Mouse (Mus musculus): Measurements from ENCODE around the gene Zfp612. TPM values are rescaled to one million over a fixed set of nuclear protein-coding genes. Genes with fewer than 3 reads are reported as not detected.

Zfp612 gene
- total and polyA plus RNA-seq, 2 experiments from 2014 or later = 13.6 to 19.6 TPM

DNA sequence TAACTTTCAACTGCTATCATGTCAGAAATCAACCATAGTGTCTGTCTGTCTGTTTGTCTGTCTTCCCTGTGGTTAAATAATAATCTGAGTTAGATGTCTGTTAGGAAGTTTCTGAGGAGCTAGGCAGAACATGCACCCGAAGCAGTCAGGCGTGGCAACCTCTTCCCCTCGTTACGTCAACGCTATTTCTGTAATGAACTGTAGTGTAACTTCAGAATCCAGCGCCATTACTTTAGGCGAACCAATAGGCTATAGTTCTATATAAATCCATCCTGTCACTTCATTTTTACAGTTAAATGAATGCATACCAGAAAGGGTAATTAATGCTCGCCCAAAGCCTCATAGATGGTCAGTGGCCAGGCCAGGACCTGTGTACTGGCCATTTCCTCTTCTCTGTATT lies 5.0 kb upstream of the Zfp612 start:
- no peaks in the 10 kb centered on the region for H3K36me3 ChIP-seq (ENCODE audit: insufficient read depth)
- no peaks in the 10 kb centered on the region; the same call in 1 of the 2 replicates for H3K27me3 ChIP-seq (ENCODE audit: insufficient read depth, low read length)
- 77% methylated on average over 8 of the region's 8 CpGs for WGBS
- H3K4me3 ChIP-seq (ENCODE audit: low read depth, low read length) = no peak overlapping the region
- H3K4me2 ChIP-seq (ENCODE audit: low read depth) = no peak overlapping the region
- ATAC-seq (no peak), DNase-seq (no peak)
- no peak overlapping the region for H3K27ac ChIP-seq (ENCODE audit: low read depth, low read length)
- TF ChIP-seq CTCF (IDR thresholded peaks at IDR 0.05; ENCODE audit: low read depth) = no peak
- H3K9me3 ChIP-seq (ENCODE audit: low read length) = no peaks in the 10 kb centered on the region
- H3K4me1 ChIP-seq (ENCODE audit: insufficient read depth) = no peaks in the 10 kb centered on the region
- H3K9ac ChIP-seq = no peak overlapping the region

DNA sequence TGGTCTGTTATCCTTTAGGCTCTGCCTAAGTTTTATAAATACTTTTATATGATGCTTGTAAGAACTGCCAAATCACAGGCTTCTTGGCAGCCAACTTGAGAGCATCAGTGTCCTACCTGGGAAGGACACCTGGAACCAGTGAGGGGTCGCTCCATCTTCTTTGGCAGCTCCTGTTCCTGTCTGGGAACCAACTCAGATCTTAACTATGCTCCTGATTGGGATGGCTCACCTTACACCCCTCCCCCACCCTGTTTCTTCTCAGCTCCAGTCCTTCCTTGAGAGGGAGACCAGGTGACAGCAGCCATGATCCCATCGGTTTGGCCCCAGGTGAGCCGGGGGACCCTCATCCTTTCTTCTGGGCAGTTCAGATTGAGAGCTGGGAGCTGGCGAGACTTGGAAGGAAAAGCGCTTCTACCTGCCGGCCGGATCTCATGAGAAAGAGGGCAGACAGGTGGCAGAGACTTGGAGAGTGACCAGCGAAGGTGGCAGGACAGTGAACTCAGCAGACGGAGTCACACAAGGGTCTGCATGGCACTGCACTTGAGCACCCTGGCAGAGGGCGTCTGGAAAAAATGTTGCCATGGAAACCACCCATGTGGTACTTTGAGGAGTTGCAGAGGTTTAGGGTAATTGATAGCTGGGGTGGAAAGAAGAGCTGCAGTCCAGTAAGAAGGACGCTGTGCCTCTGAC lies 3.0 kb downstream of the Zfp612 start:
- H3K9ac ChIP-seq = no peak overlapping the region
- peaks cover 5% of the 10 kb centered on the region; the same call in 1 of the 2 replicates for H3K9me3 ChIP-seq (ENCODE audit: low read length)
- no peak for TF ChIP-seq CTCF (IDR thresholded peaks at IDR 0.05; ENCODE audit: low read depth)
- H3K4me1 ChIP-seq (ENCODE audit: insufficient read depth) = peaks cover 8% of the 10 kb centered on the region; the same call in 1 of the 2 replicates
- no peak for DNase-seq
- H3K36me3 ChIP-seq (ENCODE audit: insufficient read depth) = peaks cover 51% of the 10 kb centered on the region
- no peak overlapping the region for H3K4me3 ChIP-seq (ENCODE audit: low read depth, low read length)
- H3K4me2 ChIP-seq (ENCODE audit: low read depth) = no peak overlapping the region
- 79% methylated on average over 11 of the region's 11 CpGs for WGBS
- ATAC-seq = no peak
- H3K27me3 ChIP-seq (ENCODE audit: insufficient read depth, low read length) = no peaks in the 10 kb centered on the region
- H3K27ac ChIP-seq (ENCODE audit: low read depth, low read length) = no peak overlapping the region

DNA sequence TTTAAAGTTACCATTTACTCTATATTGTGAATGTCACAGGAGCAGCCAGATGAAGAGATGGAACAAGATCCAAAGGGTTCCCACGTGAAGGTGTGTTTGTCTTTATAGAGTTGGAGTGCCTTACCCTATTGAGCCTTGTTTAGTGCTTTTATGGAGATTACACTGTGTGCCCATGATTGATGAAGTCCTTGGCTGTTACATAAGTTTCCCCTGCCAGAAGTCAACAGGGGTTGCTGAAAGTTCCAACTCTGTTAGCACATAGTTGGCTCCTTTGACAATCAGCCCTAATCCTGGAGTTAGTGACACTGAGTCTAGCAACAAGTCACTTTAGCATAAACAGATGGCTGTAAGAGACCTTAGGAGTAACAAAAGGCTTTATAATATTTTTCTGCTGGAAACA lies 12.3 kb downstream of the Zfp612 start:
- Histone ChIP-seq H3K4me2 (ENCODE audit: low read depth) (no peak overlapping the region), H3K9ac (no peak overlapping the region), H3K4me1 (ENCODE audit: insufficient read depth) (no peaks in the 10 kb centered on the region), H3K9me3 (ENCODE audit: low read length) (peaks cover 8% of the 10 kb centered on the region; the same call in 1 of the 2 replicates), H3K4me3 (ENCODE audit: low read depth, low read length) (no peak overlapping the region), H3K27ac (ENCODE audit: low read depth, low read length) (no peak overlapping the region), H3K36me3 (ENCODE audit: insufficient read depth) (peaks cover 35% of the 10 kb centered on the region), H3K27me3 (ENCODE audit: insufficient read depth, low read length) (no peaks in the 10 kb centered on the region)
- TF ChIP-seq CTCF (IDR thresholded peaks at IDR 0.05; ENCODE audit: low read depth) = no peak
- ATAC-seq (no peak), DNase-seq (peak; percentile 41)
- WGBS = 43% methylated on average over 1 of the region's 1 CpGs

DNA sequence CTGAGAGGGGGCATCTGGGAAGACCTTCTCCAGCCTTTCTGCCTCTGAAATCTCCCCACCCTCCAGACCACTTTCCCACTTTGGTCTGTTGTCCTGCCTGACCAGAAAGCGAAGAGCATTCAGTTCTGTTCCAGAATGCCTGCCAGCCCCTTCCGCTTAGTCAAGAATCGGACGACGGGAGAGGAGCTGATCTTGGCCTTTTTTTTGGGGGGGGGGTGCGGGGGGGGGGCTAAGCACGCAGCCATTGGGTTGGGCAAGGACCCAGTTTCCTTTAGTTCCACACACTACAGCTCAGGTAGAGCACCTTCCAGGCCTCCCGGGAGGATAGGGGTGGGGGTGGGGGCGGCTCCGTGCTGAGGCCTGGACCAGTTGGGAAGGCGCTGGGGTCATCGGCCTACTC lies 21.4 kb downstream of the Zfp612 start, which contains the start of gene Gm21964:
Gm21964 (plus strand) TSS at position 301 of the 400 bp plus-strand sequence.
- 88% methylated on average over 12 of the region's 12 CpGs for WGBS
- no peak for DNase-seq

DNA sequence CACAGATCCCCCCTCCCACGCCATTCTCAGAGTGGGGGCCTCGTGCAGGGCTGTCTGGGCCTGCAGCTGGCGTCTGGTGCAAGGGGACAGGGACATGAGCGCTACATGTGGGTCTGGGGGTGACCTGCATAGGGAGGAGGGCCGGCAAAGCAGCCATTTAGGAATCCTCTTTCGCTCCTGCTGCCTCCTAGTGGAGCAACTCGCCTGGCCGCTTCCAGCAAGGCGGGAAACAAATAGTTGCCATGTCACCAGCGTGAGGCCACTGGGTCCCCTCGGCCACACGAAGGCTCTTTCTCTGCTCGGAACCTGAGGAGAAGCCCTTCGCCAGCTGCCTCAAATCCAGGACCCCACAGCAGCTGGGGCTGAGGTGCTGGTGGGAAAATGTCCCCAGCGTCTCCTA lies 22.1 kb downstream of the Zfp612 start:
- H3K9me3 ChIP-seq (ENCODE audit: low read length) = no peaks in the 10 kb centered on the region
- H3K4me3 ChIP-seq (ENCODE audit: low read depth, low read length) = no peak overlapping the region
- H3K9ac ChIP-seq = no peak overlapping the region
- no peaks in the 10 kb centered on the region for H3K27me3 ChIP-seq (ENCODE audit: insufficient read depth, low read length)
- 90% methylated on average over 15 of the region's 15 CpGs for WGBS
- H3K4me2 ChIP-seq (ENCODE audit: low read depth) = no peak overlapping the region
- H3K27ac ChIP-seq (ENCODE audit: low read depth, low read length) = no peak overlapping the region
- no peak for TF ChIP-seq CTCF (IDR thresholded peaks at IDR 0.05; ENCODE audit: low read depth)
- DNase-seq (no peak), ATAC-seq (no peak)
- H3K4me1 ChIP-seq (ENCODE audit: insufficient read depth) = no peaks in the 10 kb centered on the region
- H3K36me3 ChIP-seq (ENCODE audit: insufficient read depth) = no peaks in the 10 kb centered on the region

More for the DNA sequence above, 21.4 kb downstream of the Zfp612 start, which contains the start of gene Gm21964:
- no peak for TF ChIP-seq CTCF (IDR thresholded peaks at IDR 0.05; ENCODE audit: low read depth)
- H3K4me2 ChIP-seq (ENCODE audit: low read depth) = no peak within 1 kb of the TSS
- ATAC-seq = no peak
- no peak within 1 kb of the TSS for H3K27ac ChIP-seq (ENCODE audit: low read depth, low read length)
- no peaks in the 10 kb centered on the region for H3K9me3 ChIP-seq (ENCODE audit: low read length)
- no peak within 1 kb of the TSS for H3K4me3 ChIP-seq (ENCODE audit: low read depth, low read length)
- no peaks in the 10 kb centered on the region for H3K27me3 ChIP-seq (ENCODE audit: insufficient read depth, low read length)
- no peak within 1 kb of the TSS for H3K9ac ChIP-seq
- no peaks in the 10 kb centered on the region for H3K36me3 ChIP-seq (ENCODE audit: insufficient read depth)
- H3K4me1 ChIP-seq (ENCODE audit: insufficient read depth) = no peaks in the 10 kb centered on the region

DNA sequence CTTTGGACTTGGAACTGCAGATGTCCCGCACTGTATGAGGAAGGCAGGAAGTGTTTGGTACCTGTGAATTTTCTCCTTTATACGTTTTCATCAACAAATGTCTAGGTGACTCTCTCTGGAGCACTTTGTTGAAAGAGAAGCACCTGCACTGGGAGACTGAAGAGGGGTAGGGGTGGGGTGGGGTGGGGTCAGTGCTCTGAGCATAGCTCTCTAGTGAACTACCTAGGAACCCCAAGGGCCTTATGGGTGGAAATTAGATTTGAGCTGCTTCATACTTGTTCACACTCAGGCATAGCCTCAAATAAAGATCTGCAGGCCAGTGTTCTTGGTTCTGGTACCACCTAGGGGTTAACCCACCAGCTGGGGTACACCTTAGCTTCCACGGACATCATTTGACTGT lies 23.1 kb downstream of the Zfp612 start, which contains the start of gene Gm17720:
Gm17720 (minus strand) TSS at position 101 of the 400 bp plus-strand sequence.
- Histone ChIP-seq H3K9ac (no peak within 1 kb of the TSS), H3K9me3 (ENCODE audit: low read length) (no peaks in the 10 kb centered on the region), H3K4me1 (ENCODE audit: insufficient read depth) (no peaks in the 10 kb centered on the region), H3K27me3 (ENCODE audit: insufficient read depth, low read length) (no peaks in the 10 kb centered on the region), H3K4me2 (ENCODE audit: low read depth) (no peak within 1 kb of the TSS), H3K4me3 (ENCODE audit: low read depth, low read length) (no peak within 1 kb of the TSS), H3K27ac (ENCODE audit: low read depth, low read length) (no peak within 1 kb of the TSS), H3K36me3 (ENCODE audit: insufficient read depth) (no peaks in the 10 kb centered on the region)
- DNase-seq (no peak), ATAC-seq (no peak)
- 92% methylated on average over 3 of the region's 3 CpGs for WGBS
- TF ChIP-seq CTCF (IDR thresholded peaks at IDR 0.05; ENCODE audit: low read depth) = no peak

DNA sequence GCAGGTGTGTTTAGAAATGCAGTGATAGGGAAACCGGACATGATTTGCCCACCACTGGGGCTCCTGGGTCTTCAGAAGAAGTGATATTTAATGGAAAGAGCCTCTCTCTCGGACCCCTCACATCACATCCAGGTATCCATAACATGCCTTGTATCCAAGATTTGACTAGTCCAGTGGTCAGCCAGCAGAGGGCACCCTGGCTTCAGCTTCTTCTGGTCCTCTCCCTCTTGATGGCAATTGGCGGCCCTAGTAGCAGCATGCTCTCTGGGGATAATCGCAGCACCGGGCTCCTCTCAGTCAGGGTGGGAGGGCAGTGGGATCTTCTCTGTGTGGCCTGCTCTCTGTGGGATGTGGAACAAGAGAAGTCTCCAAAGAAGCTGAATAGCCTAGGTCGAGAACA lies 40.2 kb downstream of the Zfp612 start:
- 39% methylated on average over 6 of the region's 6 CpGs for WGBS
- TF ChIP-seq CTCF (IDR thresholded peaks at IDR 0.05; ENCODE audit: low read depth) = peak; percentile 64
- Histone ChIP-seq H3K4me1 (ENCODE audit: insufficient read depth) (no peaks in the 10 kb centered on the region), H3K9ac (no peak overlapping the region), H3K36me3 (ENCODE audit: insufficient read depth) (no peaks in the 10 kb centered on the region), H3K27ac (ENCODE audit: low read depth, low read length) (no peak overlapping the region), H3K4me2 (ENCODE audit: low read depth) (no peak overlapping the region), H3K27me3 (ENCODE audit: insufficient read depth, low read length) (no peaks in the 10 kb centered on the region), H3K4me3 (ENCODE audit: low read depth, low read length) (no peak overlapping the region), H3K9me3 (ENCODE audit: low read length) (no peaks in the 10 kb centered on the region)
- DNase-seq = peak; percentile 25
- ATAC-seq = no peak
